Mouse (Mus musculus) midbrain, embryonic 15.5 days (tissue): Measurements from ENCODE around the gene Il17rc. TPM values are rescaled to one million over a fixed set of nuclear protein-coding genes. Genes with fewer than 3 reads are reported as not detected.

Experiments used
- ATAC-seq: fragments of 200-750 bp; cut with Nextera tagmentation; replicated peaks from 2 replicates; pipeline ENCODE4 v1.8.0; 2017; ENCODE audit warnings: moderate TSS enrichment
- H3K27ac ChIP-seq: fragments of 300-500 bp; sonication (generic); 2 replicates; pipeline ENCODE4 v1.5.1; 2015; ENCODE audit warnings: mild to moderate bottlenecking, inconsistent platforms
- H3K27me3 ChIP-seq: fragments of 300-500 bp; sonication (generic); replicated peaks from 2 replicates; pipeline ENCODE4 v1.6.1; 2015; ENCODE audit warnings: inconsistent platforms
- H3K36me3 ChIP-seq: fragments of 300-500 bp; sonication (generic); replicated peaks from 2 replicates; pipeline ENCODE4 v1.6.1; 2015; ENCODE audit warnings: inconsistent platforms
- H3K4me1 ChIP-seq: fragments of 300-500 bp; sonication (generic); 2 replicates; pipeline ENCODE4 v1.6.1; 2015; ENCODE audit warnings: inconsistent platforms
- H3K4me2 ChIP-seq: fragments of 300-500 bp; sonication (generic); 2 replicates; pipeline ENCODE4 v1.6.1; 2015; ENCODE audit warnings: inconsistent platforms, mild to moderate bottlenecking, moderate library complexity
- H3K4me3 ChIP-seq: fragments of 300-500 bp; sonication (generic); 2 replicates; pipeline ENCODE4 v1.5.1; 2015; ENCODE audit warnings: mild to moderate bottlenecking, inconsistent platforms
- H3K9ac ChIP-seq: fragments of 300-500 bp; sonication (generic); 2 replicates; pipeline ENCODE4 v1.6.1; 2015; ENCODE audit warnings: mild to moderate bottlenecking, inconsistent platforms
- H3K9me3 ChIP-seq: fragments of 300-500 bp; sonication (generic); 2 replicates; pipeline ENCODE4 v1.6.1; 2016; ENCODE audit warnings: inconsistent platforms
- WGBS: fragments of 180-500 bp; shearing (Covaris S2); methylation state at CpG from one replicate; pipeline ENCODE4 v1.1.7; 2015; ENCODE audit warnings: mixed read lengths; 5-methylcytosine and 5-hydroxymethylcytosine counted together
- polyA plus RNA-seq: library from polyadenylated mRNA; unstranded; fragments of >200 nt; fragmentation: Nextera tagmentation; extraction: Ambion mirVana; gene quantifications from 2 replicates; pipeline ENCODE4 v1.2.1, GENCODE M21; 2015

The Il17rc gene
- polyA plus RNA-seq, 1 experiment from 2014 or later, result 3.4 TPM

DNA sequence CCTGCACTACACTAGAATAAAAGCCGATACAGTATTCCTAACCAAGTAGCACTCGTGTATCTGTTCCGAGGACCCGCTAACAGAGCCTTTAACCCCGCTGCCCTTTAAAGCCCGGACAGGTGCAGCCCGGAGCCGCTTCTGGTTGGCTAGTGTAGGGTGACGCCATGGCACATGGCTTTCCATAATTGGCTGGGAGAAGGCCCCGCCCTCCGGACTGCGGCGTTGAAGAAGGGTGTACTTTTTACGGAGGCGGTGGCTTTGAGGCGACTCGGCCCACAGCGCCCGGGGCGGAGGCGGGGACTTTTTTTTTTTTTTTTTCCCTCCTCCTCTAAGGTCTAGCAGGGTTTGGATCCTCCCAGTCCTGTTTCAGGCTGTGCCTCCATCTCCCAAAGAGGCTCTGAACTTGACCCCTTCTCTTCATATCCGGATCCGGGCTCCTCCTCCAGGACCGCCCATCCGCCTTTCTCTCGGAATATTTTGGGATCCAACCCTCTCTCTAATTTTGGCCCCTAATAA, 11.9 kb downstream of the Il17rc start, which contains the start of gene Creld1:
Gene Creld1, plus strand, starts transcription at position 198 of the 516 bp plus-strand sequence.
- H3K4me1 ChIP-seq, result peaks cover 43% of the 10 kb centered on the region
- H3K9ac ChIP-seq, result peak within 1 kb of the TSS; percentile 83
- no peaks in the 10 kb centered on the region for H3K9me3 ChIP-seq
- peak within 1 kb of the TSS; percentile 65 for H3K4me3 ChIP-seq
- whole genome bisulfite sequencing, result under 1% methylated on average over 26 of the region's 26 CpGs
- 0 out of 2 replicates have a peak, but pooled peaks cover 3% of the 10 kb centered on the region for H3K27me3 ChIP-seq
- ATAC-seq, result peak; percentile 98
- H3K4me2 ChIP-seq, result peak within 1 kb of the TSS; percentile 92
- 0 out of 2 replicates have a peak, but pooled peaks cover 4% of the 10 kb centered on the region for H3K36me3 ChIP-seq
- peak within 1 kb of the TSS; percentile 83 for H3K27ac ChIP-seq

DNA sequence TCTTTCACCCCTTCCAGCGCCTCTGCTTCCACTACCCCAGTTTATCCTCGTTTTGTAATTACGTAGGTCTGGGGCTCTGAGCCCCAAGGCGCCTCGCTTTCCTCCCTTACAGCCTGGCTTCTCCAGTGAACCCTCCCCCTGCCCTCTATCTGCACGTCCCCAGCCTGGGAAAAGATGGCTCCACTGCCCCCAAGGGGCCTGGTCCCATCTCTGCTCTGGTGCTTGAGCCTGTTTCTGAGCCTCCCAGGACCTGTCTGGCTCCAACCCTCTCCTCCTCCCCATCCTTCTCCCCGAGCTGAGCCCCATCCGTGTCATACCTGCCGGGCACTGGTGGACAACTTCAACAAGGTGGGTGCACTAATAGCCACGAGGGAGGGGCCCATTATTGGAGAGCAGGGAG, 12.5 kb downstream of the Il17rc start:
- H3K4me2 ChIP-seq, result peak overlapping the region; percentile 92
- H3K9ac ChIP-seq, result peak overlapping the region; percentile 83
- WGBS, result 6% methylated on average over 10 of the region's 10 CpGs
- H3K4me1 ChIP-seq, result peaks cover 43% of the 10 kb centered on the region
- peaks cover 6% of the 10 kb centered on the region; the same call in 1 of the 2 replicates for H3K36me3 ChIP-seq
- peak overlapping the region; percentile 83 for H3K27ac ChIP-seq
- peak overlapping the region; percentile 65 for H3K4me3 ChIP-seq
- no peaks in the 10 kb centered on the region for H3K9me3 ChIP-seq
- H3K27me3 ChIP-seq, result 0 out of 2 replicates have a peak, but pooled peaks cover 3% of the 10 kb centered on the region
- ATAC-seq, result peak; percentile 67

- Histone ChIP-seq H3K9me3 (no peaks in the 10 kb centered on the region), H3K27me3 (no peaks in the 10 kb centered on the region), H3K4me2 (no peak overlapping the region), H3K27ac (no peak overlapping the region), H3K4me1 (peaks cover 36% of the 10 kb centered on the region), H3K36me3 (peaks cover 34% of the 10 kb centered on the region), H3K4me3 (no peak overlapping the region), H3K9ac (no peak overlapping the region)
- ATAC-seq, result no peak
- 67% methylated on average over 7 of the region's 7 CpGs for WGBS
Measured at GRCm38 (mm10) chr6:113487125-113487576, 15.9 kb downstream of the Il17rc start.

DNA sequence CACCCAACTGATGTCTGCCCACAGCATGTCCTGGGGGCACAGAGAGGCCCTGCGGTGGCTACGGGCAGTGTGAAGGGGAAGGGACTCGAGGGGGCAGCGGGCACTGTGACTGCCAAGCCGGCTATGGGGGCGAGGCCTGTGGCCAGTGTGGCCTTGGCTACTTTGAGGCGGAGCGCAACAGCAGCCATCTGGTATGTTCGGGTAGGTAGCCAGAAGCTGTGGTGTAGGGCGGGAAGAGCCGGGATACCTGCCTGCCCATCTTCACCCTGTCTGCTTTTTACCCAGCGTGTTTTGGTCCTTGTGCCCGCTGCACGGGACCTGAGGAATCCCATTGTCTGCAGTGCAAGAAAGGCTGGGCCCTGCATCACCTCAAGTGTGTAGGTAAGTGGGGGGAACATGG, 18.2 kb downstream of the Il17rc start:
- no peak overlapping the region for H3K27ac ChIP-seq
- no peaks in the 10 kb centered on the region for H3K27me3 ChIP-seq
- H3K9me3 ChIP-seq, result no peaks in the 10 kb centered on the region
- H3K36me3 ChIP-seq, result peaks cover 40% of the 10 kb centered on the region
- no peak overlapping the region for H3K4me3 ChIP-seq
- ATAC-seq, result no peak
- WGBS, result 95% methylated on average over 14 of the region's 14 CpGs
- H3K4me1 ChIP-seq, result peaks cover 25% of the 10 kb centered on the region
- H3K9ac ChIP-seq, result no peak overlapping the region
- H3K4me2 ChIP-seq, result no peak overlapping the region

GRCm38 (mm10) chr6:113492101-113492864, 21.1 kb downstream of the Il17rc start:
- H3K36me3 ChIP-seq, result peaks cover 40% of the 10 kb centered on the region
- no peak for ATAC-seq
- no peak overlapping the region for H3K4me3 ChIP-seq
- 81% methylated on average over 24 of the region's 24 CpGs for WGBS
- H3K9me3 ChIP-seq, result no peaks in the 10 kb centered on the region
- peaks cover 12% of the 10 kb centered on the region for H3K4me1 ChIP-seq
- H3K4me2 ChIP-seq, result no peak overlapping the region
- no peak overlapping the region for H3K27ac ChIP-seq
- H3K27me3 ChIP-seq, result peaks cover 6% of the 10 kb centered on the region; the same call in 1 of the 2 replicates
- H3K9ac ChIP-seq, result no peak overlapping the region

GRCm38 (mm10) chr6:113494258-113494788, 23.1 kb downstream of the Il17rc start:
- 2% methylated on average over 53 of the region's 54 CpGs for WGBS
- H3K9me3 ChIP-seq, result no peaks in the 10 kb centered on the region
- ATAC-seq, result peak; percentile 76

DNA sequence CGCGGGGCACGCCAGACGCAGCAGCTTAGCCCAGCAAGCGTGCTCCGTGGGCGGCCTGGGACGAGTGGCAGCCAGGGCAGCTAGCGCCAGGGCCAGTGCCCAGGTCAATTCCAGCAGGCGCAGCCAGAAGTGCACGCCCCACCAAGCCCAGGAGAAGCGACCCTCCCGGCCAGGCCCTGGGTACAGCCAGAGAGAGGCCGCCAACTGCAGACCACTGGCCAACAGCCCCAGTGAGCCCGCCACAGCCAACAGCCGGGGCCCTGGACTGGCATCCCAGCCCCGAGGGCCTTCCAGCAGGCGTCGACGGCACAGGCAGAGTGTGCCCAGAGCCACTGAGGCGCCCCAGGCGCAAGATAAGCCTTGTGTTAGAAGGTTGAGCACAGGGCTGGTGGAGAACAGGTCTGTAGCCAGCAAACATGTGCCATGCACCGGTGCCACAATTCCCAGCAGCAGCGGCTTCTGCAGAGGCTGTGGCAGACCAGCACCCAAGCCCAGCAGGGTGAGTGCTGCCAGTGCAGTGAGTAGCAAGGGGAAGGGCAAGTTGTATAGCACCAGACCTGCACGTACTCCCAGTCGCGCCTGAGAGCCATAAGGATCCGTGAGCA, 23.9 kb downstream of the Il17rc start:
- H3K27me3 ChIP-seq, result peaks cover 6% of the 10 kb centered on the region; the same call in 1 of the 2 replicates
- H3K9me3 ChIP-seq, result no peaks in the 10 kb centered on the region
- peaks cover 12% of the 10 kb centered on the region for H3K4me1 ChIP-seq
- no peak overlapping the region for H3K27ac ChIP-seq
- H3K9ac ChIP-seq, result peak overlapping the region; percentile 22; the same call in 1 of the 2 replicates
- WGBS, result 52% methylated on average over 28 of the region's 28 CpGs
- H3K36me3 ChIP-seq, result peaks cover 24% of the 10 kb centered on the region
- H3K4me3 ChIP-seq, result peak overlapping the region; percentile 36; the same call in 1 of the 2 replicates
- peak; percentile 31 for ATAC-seq
- peak overlapping the region; percentile 59 for H3K4me2 ChIP-seq

More at GRCm38 (mm10) chr6:113494258-113494788, 23.1 kb downstream of the Il17rc start:
- Histone ChIP-seq H3K4me3 (peak overlapping the region; percentile 36), H3K27ac (no peak overlapping the region), H3K27me3 (peaks cover 6% of the 10 kb centered on the region; the same call in 1 of the 2 replicates), H3K9ac (peak overlapping the region; percentile 30), H3K36me3 (peaks cover 33% of the 10 kb centered on the region), H3K4me1 (peaks cover 12% of the 10 kb centered on the region), H3K4me2 (peak overlapping the region; percentile 59)

DNA sequence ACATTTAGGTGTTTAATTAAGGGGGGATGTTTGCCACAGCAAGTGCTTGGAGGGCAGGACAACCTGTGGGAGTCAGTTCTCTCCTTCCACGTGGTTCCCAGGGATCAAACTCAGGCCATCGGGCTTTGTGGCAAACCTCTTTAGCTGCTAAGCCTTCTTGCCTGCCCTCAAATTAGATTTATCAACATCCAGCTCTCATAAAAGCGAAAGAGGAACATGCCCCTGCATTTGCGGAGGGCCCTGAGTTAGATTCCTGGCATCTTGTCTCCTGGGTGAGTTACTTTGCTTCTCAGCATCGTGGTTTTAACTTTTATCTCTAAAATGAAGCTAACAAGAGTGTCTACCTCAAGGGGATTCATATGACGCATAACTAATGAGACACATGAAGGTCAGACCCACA, 28.1 kb downstream of the Il17rc start:
- H3K9ac ChIP-seq, result no peak overlapping the region
- no peak overlapping the region for H3K4me2 ChIP-seq
- peaks cover 6% of the 10 kb centered on the region; the same call in 1 of the 2 replicates for H3K27me3 ChIP-seq
- H3K4me1 ChIP-seq, result peaks cover 27% of the 10 kb centered on the region
- H3K27ac ChIP-seq, result no peak overlapping the region
- WGBS, result 82% methylated on average over 6 of the region's 6 CpGs
- no peak for ATAC-seq
- H3K9me3 ChIP-seq, result no peaks in the 10 kb centered on the region
- no peaks in the 10 kb centered on the region; the same call in 1 of the 2 replicates for H3K36me3 ChIP-seq
- H3K4me3 ChIP-seq, result no peak overlapping the region

DNA sequence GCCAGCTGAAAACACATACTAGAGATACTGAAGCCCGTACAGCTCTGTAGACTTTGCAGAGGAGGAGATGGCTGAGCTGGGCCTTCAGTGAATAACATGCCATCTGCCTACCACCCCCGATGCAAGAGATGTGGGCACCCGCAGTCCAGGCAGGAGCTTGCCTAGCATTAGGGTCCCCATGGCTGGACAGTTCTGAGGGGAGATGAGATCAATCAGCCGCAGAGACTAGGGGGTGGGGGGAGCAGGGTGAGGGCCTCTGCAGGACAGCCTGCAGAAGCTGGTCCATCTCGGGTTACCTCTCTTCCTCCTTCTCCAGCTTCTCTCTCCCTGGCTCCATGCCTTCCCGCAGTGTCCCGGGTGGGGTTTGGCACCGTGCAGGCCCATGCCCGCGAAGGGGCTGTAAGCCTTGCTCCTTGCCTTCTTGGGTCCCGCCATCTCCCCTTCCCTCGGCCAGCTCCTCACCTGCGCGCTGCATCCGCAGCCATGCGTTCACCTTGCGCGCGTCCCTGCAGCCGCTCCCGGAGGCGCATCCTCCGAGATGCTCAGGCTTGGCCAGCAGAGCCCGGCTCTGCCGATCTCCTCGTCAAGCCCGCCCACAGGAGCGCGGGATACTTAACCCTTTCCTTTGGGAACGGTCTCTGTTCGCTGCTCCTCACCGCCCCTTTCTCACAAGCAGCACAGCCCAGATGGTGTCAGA, 30.3 kb downstream of the Il17rc start, which contains the start of gene Prrt3:
Gene Prrt3, minus strand, starts transcription at position 544 of the 697 bp plus-strand sequence.
- 2% methylated on average over 32 of the region's 32 CpGs for WGBS
- peak; percentile 92 for ATAC-seq

DNA sequence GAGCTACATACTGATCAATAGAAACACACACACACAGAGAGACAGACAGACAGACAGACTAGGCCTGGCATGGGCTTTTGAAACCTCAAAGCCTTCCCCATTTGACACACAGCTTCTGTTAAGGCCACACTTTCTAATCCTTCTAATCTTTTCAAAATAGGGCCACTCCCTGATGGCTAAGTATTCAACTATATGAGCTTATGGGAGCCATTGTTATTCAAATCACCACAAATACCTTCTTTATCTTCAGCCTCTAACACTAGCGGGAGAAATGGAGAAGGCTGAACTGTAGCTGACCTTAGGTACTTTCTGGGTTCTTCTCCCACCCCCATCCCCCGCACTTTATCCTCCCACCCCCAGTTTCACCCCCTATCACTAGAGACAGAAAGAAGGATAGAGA, 31.6 kb downstream of the Il17rc start:
- Histone ChIP-seq H3K9ac (no peak overlapping the region), H3K27me3 (no peaks in the 10 kb centered on the region), H3K27ac (no peak overlapping the region), H3K4me2 (no peak overlapping the region), H3K4me1 (peaks cover 16% of the 10 kb centered on the region), H3K9me3 (no peaks in the 10 kb centered on the region), H3K36me3 (no peaks in the 10 kb centered on the region), H3K4me3 (no peak overlapping the region)
- no peak for ATAC-seq
- 35% methylated on average over 2 of the region's 2 CpGs for WGBS

More for the DNA sequence above, 30.3 kb downstream of the Il17rc start, which contains the start of gene Prrt3:
- Histone ChIP-seq H3K4me1 (peaks cover 16% of the 10 kb centered on the region), H3K4me2 (peak within 1 kb of the TSS; percentile 70), H3K4me3 (peak within 1 kb of the TSS; percentile 70), H3K27me3 (no peaks in the 10 kb centered on the region), H3K9ac (peak within 1 kb of the TSS; percentile 72), H3K9me3 (no peaks in the 10 kb centered on the region), H3K36me3 (no peaks in the 10 kb centered on the region; the same call in 1 of the 2 replicates), H3K27ac (peak within 1 kb of the TSS; percentile 73)

DNA sequence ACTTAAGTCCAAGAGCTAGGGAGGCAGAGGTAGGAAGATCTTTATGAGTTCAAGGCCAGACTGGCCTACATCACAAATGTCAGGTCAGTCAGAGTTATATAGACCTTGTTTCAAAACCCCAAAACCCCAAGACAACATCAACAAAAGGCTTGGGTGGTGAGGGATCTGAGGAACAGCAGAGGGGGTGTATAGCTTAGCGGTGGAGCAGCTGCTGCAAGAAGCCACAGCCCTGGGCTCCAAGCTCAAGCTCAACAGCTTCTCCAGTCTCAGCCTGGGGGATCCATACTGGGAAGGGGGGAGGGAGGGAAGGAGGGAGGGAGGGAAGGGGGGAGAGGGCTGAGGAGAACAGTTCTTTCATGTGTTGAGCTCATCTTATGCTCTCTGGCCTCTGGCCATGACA, 34.5 kb downstream of the Il17rc start:
- Histone ChIP-seq H3K27ac (no peak overlapping the region), H3K4me3 (no peak overlapping the region), H3K4me2 (no peak overlapping the region), H3K9ac (no peak overlapping the region), H3K36me3 (no peaks in the 10 kb centered on the region), H3K27me3 (no peaks in the 10 kb centered on the region), H3K4me1 (peaks cover 14% of the 10 kb centered on the region), H3K9me3 (no peaks in the 10 kb centered on the region)
- no peak for ATAC-seq
- 74% methylated on average over 1 of the region's 1 CpGs for WGBS
